Mouse (Mus musculus): ENCODE results near the gene Mafg.

Gene Mafg

GRCm38 (mm10) chr11:120643601-120643987 is 10.2 kb upstream of the Mafg start, which contains the start of gene Pycr1:
TSS of gene Pycr1 (minus strand) at chr11:120643769.
- peak; percentile 90 for DNase-seq (ENCODE audit: low spot score)

DNA sequence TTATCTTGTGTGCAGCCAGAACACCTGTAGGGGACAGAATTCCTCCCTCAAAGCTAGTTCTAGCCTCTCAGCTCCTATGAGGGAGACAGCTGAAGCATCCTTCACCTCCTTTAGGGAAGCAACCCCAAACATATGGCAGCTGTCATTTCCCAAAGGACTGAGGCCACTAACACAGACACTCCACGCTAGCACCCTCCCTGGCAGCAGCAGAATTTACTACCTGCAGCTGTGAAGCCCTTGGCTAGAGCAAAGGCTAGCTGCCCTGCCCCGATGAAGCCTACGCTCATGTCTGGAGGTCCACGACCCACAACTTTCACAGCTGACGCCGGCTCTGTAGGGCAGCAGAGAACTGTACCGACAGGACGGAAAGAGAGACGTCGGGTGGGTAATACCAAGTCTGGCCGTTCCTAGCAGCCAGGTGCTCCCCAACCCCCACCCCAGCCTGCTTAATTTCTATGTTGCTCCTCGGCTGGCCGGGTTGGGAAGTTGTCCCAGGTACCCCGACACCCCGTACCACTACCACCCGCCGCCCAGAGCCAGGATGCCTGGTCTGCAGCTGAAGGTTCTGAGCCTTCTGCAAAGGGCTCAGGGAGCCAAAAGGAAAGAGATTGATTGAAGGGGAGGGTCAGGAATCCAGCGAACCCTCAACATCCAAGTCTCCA is 9.7 kb upstream of the Mafg start:
- DNase-seq (ENCODE audit: low spot score), result no peak

GRCm38 (mm10) chr11:120641869-120642268 is 8.5 kb upstream of the Mafg start:
- DNase-seq (ENCODE audit: low spot score), result no peak

- no peak for DNase-seq (ENCODE audit: low spot score)
These were observed 7.9 kb upstream of the Mafg start for GRCm38 (mm10) chr11:120641255-120641654.

DNA sequence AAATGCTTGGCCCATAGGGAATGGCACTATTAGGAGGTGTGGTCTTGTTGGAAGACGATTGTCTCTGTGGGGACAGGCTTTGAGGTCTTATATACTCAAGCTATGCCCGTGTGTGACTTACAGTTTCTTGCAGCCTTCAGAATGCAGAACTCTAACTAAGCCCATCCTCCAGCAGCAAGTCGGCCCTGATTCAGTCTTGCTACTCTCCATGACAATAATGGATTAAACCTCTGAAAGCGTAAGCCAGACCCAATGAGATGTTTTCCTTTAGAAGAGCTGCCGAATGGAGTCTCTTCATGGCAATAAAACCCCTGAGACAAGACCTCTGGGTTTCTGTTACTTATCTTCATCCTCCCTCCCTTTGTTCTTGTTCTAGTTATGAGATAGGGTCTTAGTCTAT is 1.4 kb upstream of the Mafg start:
- no peak for DNase-seq (ENCODE audit: low spot score)

GRCm38 (mm10) chr11:120632559-120633519 is 561 bp downstream of the Mafg start:
- peak; percentile 76 for DNase-seq (ENCODE audit: low spot score)

DNA sequence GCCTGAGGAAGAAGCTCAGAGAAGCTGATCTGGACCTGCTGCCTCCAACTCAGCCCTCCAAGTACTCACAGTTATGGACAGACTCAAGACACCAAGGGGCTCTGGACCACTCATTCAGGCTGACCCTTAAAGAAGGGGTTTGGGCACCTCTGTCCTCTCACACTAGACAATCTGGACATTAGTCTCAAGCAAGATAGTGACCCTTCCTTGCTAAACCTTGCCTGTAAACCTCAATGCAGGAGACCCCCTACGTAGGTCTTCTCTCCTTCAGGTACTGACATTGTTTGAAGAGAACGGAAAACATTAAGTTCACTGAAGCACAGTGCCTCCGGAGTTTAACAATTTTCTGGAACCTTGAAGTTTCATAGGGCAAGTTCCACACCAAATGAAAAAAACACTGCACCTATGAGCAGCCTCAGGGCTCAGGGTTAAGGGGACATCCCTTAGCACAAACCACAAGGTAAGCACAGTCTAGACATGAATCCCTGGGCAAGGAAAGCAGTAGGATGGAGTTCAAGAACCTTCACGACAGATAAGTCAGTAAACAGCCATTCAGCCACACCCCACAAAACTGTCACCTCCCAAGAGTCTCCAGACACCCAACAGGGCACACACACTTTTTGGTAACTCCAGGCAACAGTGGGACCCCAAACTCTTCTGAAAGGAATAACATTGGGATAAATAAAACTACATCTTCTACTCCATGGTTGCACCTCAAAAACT is 1.5 kb downstream of the Mafg start:
- peak; percentile 67 for DNase-seq (ENCODE audit: low spot score)

GRCm38 (mm10) chr11:120630881-120631725 is 2.3 kb downstream of the Mafg start:
- peak; percentile 62 for DNase-seq (ENCODE audit: low spot score)

GRCm38 (mm10) chr11:120630401-120630871 is 3.0 kb downstream of the Mafg start:
- DNase-seq (ENCODE audit: low spot score), result no peak

- peak; percentile 85 for DNase-seq (ENCODE audit: low spot score)
These were observed 3.5 kb downstream of the Mafg start for GRCm38 (mm10) chr11:120629911-120630310.

- peak; percentile 59 for DNase-seq (ENCODE audit: low spot score)
These were observed 4.1 kb downstream of the Mafg start for GRCm38 (mm10) chr11:120629341-120629730.

DNA sequence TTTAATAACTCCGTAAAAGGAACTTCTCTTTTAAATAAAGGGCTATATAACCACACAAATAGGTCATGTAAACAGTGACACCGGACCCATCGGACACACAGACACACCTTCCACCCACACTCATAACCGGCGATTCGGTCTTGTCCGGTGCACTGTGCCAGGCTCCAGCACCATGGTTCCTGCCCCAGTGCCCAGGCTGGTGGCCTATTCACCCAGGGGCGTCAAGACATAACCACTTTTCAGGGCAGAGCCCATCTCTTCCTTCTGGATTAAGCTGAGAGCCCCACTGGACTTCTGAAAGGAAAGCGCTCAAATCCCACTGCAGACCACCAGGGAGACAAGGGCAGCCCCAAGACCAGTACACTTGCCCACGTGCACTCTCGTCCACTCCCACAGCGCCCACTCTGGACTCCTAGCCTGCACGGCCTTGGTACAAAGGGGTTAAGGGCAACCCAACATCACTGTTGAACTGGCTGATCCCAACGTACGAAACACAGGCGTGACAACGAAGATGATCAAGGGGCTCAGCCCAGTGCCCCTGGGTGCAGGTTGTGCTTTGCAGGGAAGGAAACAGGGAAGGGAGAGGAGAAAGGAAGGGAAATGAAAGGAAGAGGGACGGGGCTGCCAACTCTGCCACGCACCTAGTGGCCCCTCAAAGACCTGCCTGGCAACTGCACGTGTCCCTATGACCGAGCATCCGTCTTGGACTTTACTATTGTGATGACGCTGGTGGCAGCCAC is 4.6 kb downstream of the Mafg start:
- no peak for DNase-seq (ENCODE audit: low spot score)

DNA sequence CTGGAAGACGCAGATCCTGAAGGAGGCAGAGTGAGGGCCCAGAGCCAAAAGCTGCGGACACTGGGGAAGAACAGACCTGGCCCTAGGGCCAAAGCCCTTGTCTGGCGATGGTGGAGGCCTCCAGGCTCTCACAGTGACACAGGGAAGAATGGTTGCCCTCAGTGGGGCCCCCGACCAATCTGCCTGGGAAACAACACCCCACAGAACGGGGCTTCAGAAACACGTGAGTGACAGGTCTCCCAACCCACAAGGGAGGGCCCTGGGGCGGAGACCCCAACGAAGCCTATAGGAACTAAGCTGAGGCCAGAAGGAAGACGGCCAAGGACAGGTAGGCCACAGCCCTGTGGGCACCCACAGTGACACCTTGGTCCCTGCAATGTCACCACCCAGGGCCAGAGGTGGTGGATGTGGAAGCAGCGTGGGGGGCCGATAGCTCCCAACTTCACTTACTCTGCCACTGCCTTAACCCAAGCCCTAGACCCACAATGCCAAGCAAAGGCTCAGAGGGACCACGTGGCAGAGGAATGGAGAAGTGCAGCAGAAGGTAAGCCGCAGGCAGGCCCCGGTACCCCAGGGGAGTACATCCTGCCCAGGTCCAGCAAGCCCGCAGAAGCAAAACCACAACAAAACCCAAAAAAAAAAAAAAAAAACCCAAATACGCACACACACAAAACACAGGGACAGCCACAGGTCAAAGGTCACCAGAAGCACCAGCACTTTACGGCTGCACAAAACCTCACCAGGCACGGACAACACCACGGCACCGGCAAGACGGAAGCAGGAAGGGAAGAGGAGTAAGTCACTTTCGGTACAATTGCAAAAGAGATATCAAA is 5.7 kb downstream of the Mafg start:
- DNase-seq (ENCODE audit: low spot score), result no peak

DNA sequence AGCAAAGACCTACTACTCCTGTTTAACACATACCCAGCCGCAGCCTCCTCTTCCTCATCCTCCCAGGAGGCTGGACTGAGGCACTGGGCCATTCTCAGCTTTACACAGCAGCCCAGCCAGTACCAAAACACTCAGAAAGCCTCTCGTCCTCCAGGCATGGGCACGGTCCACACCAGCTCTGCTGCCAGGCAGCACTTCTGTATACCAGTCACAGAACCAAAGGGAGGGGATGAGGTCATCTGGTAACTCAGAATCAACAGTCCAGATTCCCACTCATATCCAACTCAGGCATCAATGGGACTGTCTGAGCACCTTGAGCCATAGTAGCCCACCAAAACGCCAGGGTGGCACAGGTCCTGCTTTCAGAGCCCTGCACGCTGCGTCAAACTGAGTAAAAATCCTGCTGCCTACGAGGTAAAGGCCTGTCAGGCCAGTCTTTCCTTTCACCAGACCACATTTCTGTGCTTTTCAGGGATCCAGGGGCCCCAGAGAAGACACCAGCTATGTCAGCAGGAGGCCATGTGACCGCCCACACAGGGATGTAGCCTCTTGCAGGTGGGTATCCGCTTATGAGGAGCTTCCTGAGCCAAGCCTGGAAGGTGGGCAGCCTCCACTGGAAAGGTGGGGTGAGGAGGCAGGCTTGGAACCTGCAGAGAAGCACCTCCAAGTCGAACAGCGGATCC is 6.5 kb downstream of the Mafg start:
- DNase-seq (ENCODE audit: low spot score), result no peak

GRCm38 (mm10) chr11:120625152-120625775 is 8.1 kb downstream of the Mafg start, which contains the start of gene Sirt7:
TSS of gene Sirt7 (minus strand) at chr11:120625240.
- DNase-seq (ENCODE audit: low spot score), result no peak

- DNase-seq (ENCODE audit: low spot score), result peak; percentile 78
These were observed 8.7 kb downstream of the Mafg start for GRCm38 (mm10) chr11:120624680-120625111.

- DNase-seq (ENCODE audit: low spot score), result peak; percentile 63
These were observed 9.3 kb downstream of the Mafg start for GRCm38 (mm10) chr11:120623961-120624679.

GRCm38 (mm10) chr11:120622805-120623204 is 10.6 kb downstream of the Mafg start:
- no peak for DNase-seq (ENCODE audit: low spot score)
